Mouse (Mus musculus): ENCODE measurements around the gene Abcb4.
A peak's percentile ranks its signal among the peaks of the same experiment; 100 is the strongest.
"Not testable (repeated sequence)": the region's sequence is repeated elsewhere in the genome, so short reads cannot be mapped to it uniquely, and the experiment has no call there.

Abcb4 gene

GRCm38 (mm10) chr5:8911567-8912198 lies 18.2 kb downstream of the Abcb4 start:
- no peak for DNase-seq

GRCm38 (mm10) chr5:8916400-8916799 lies 22.9 kb downstream of the Abcb4 start:
- DNase-seq = no peak

GRCm38 (mm10) chr5:8917069-8917468 lies 23.6 kb downstream of the Abcb4 start:
- no peak for DNase-seq

- DNase-seq = no peak
Observed at GRCm38 (mm10) chr5:8928440-8928839, 34.9 kb downstream of the Abcb4 start.

GRCm38 (mm10) chr5:8937965-8938364 lies 44.4 kb downstream of the Abcb4 start:
- no peak for DNase-seq

GRCm38 (mm10) chr5:8941266-8941665 lies 47.7 kb downstream of the Abcb4 start:
- DNase-seq = not testable (repeated sequence)

GRCm38 (mm10) chr5:8943836-8944235 lies 50.3 kb downstream of the Abcb4 start:
- no peak for DNase-seq

- no peak for DNase-seq
Observed at GRCm38 (mm10) chr5:8947423-8948110, 54.0 kb downstream of the Abcb4 start.

- no peak for DNase-seq
Observed at GRCm38 (mm10) chr5:8953660-8954059, 60.1 kb downstream of the Abcb4 start.

GRCm38 (mm10) chr5:8955544-8955943 lies 62.0 kb downstream of the Abcb4 start:
- DNase-seq = no peak

- DNase-seq = no peak
Observed at GRCm38 (mm10) chr5:8960534-8960933, 67.0 kb downstream of the Abcb4 start.

GRCm38 (mm10) chr5:8964487-8964886 lies 71.0 kb downstream of the Abcb4 start:
- no peak for DNase-seq

- no peak for DNase-seq
Observed at GRCm38 (mm10) chr5:8970694-8971093, 77.2 kb downstream of the Abcb4 start.

GRCm38 (mm10) chr5:8972355-8972754 lies 78.8 kb downstream of the Abcb4 start:
- DNase-seq = no peak

GRCm38 (mm10) chr5:8974721-8975120 lies 81.2 kb downstream of the Abcb4 start:
- DNase-seq = no peak

GRCm38 (mm10) chr5:8985470-8985869 lies 92.0 kb downstream of the Abcb4 start:
- no peak for DNase-seq

GRCm38 (mm10) chr5:8987925-8988324 lies 94.4 kb downstream of the Abcb4 start:
- no peak for DNase-seq

- no peak for DNase-seq
Observed at GRCm38 (mm10) chr5:8990526-8990925, 97.0 kb downstream of the Abcb4 start.

GRCm38 (mm10) chr5:8991626-8992025 lies 98.1 kb downstream of the Abcb4 start:
- DNase-seq = no peak

- DNase-seq = peak in 1 of 2 experiments; percentile 7
Observed at GRCm38 (mm10) chr5:8995966-8996685, 102.6 kb downstream of the Abcb4 start.

- DNase-seq = peak; percentile 92 to 95
Observed at GRCm38 (mm10) chr5:8996686-8997512, 103.4 kb downstream of the Abcb4 start, which contains the start of gene Crot. Gene Crot (minus strand): TSS chr5:8997324.

- DNase-seq = no peak
Observed at GRCm38 (mm10) chr5:8997513-8997895, 104.0 kb downstream of the Abcb4 start.

GRCm38 (mm10) chr5:8999108-8999507 lies 105.6 kb downstream of the Abcb4 start:
- DNase-seq = no peak

Measured in cerebellum, postnatal 25 days (tissue).